Mouse (Mus musculus) urinary bladder, adult 18-20 months (tissue): ENCODE measurements around the gene Tas2r105.

ENCODE experiments used
- DNase-seq, 2 experiments: peaks; one replicate each; pipeline ENCODE4 v3.0.0; 2022; ENCODE audit warnings: low spot score in 2 of 2, mixed read lengths in 2 of 2

The Tas2r105 gene

GRCm38 (mm10) chr6:131687395-131687794, at the start of gene Tas2r105:
Tas2r105 (minus strand) TSS chr6:131687495.
- DNase-seq, result no peak

GRCm38 (mm10) chr6:131712803-131713202, 25.5 kb upstream of the Tas2r105 start:
- DNase-seq, result no peak

- DNase-seq, result no peak
These were observed 2.7 kb upstream of the Tas2r105 start, which contains the start of gene Tas2r114 for GRCm38 (mm10) chr6:131689963-131690362. Tas2r114 (minus strand) TSS chr6:131690063.

GRCm38 (mm10) chr6:131685644-131686043, 1.7 kb downstream of the Tas2r105 start, which contains the start of gene Tas2r104:
Tas2r104 (minus strand) TSS chr6:131685744.
- no peak for DNase-seq

- DNase-seq, result no peak
These were observed 8.5 kb downstream of the Tas2r105 start, which contains the start of gene Tas2r106 for GRCm38 (mm10) chr6:131678786-131679185. Tas2r106 (minus strand) TSS chr6:131678886.

- no peak for DNase-seq
These were observed 27.2 kb downstream of the Tas2r105 start, which contains the start of gene Tas2r107 for GRCm38 (mm10) chr6:131660049-131660448. Tas2r107 (minus strand) TSS chr6:131660149.
